Mouse (Mus musculus) C2C12 (cell line): Measurements from ENCODE around the gene Uxt. TPM values are rescaled to one million over a fixed set of nuclear protein-coding genes. Genes with fewer than 3 reads are reported as not detected.

Experiments
- H3K27me3 ChIP-seq: one replicate; pipeline ENCODE4 v1.6.1; 2011; ENCODE audit not compliant: control insufficient read depth, insufficient read depth, insufficient read length
- H3K36me3 ChIP-seq: one replicate; pipeline ENCODE4 v1.6.1; 2011; ENCODE audit not compliant: control insufficient read depth, insufficient read depth
- H3K4me3 ChIP-seq: one replicate; pipeline ENCODE4 v1.5.1; 2011; ENCODE audit warnings: mild to moderate bottlenecking, control low read depth; ENCODE audit not compliant: poor library complexity, insufficient read depth, severe bottlenecking
- H3K79me2 ChIP-seq: one replicate; pipeline ENCODE4 v1.6.1; 2011; ENCODE audit not compliant: control insufficient read depth, insufficient read depth
- H3K79me3 ChIP-seq: one replicate; pipeline ENCODE4 v1.6.1; 2011; ENCODE audit warnings: low read depth, control low read depth
- H3ac ChIP-seq: one replicate; pipeline ENCODE3; 2011; ENCODE audit warnings: low read depth; ENCODE audit not compliant: control insufficient read depth, insufficient read length
- CEBPB ChIP-seq: IDR thresholded peaks from one replicate; pipeline ENCODE4 v1.6.1; 2011; ENCODE audit warnings: low read depth, mild to moderate bottlenecking, control low read depth, moderate library complexity
- CTCF ChIP-seq: IDR thresholded peaks from one replicate; pipeline ENCODE4 v1.5.1; 2011; ENCODE audit not compliant: control insufficient read depth, insufficient read depth, insufficient read length
- FOSL1 ChIP-seq: IDR thresholded peaks from one replicate; pipeline ENCODE4 v1.8.0; 2011; ENCODE audit warnings: mild to moderate bottlenecking, low read length; ENCODE audit not compliant: poor library complexity, insufficient read depth, severe bottlenecking
- MAX ChIP-seq: IDR thresholded peaks from one replicate; pipeline ENCODE4 v1.6.1; 2011; ENCODE audit warnings: mild to moderate bottlenecking, control low read depth
- MYOD1 ChIP-seq: IDR thresholded peaks from one replicate; pipeline ENCODE4 v1.6.1; 2011; ENCODE audit warnings: low read depth; ENCODE audit not compliant: control insufficient read depth, insufficient read length
- MYOG ChIP-seq: IDR thresholded peaks from one replicate; pipeline ENCODE4 v1.6.1; 2011; ENCODE audit not compliant: control insufficient read depth, insufficient read length; ENCODE audit errors: extremely low read depth
- USF1 ChIP-seq: IDR thresholded peaks from one replicate; pipeline ENCODE4 v1.6.1; 2011; ENCODE audit warnings: low read depth, mild to moderate bottlenecking, control low read depth, moderate library complexity
- polyA plus RNA-seq: library from polyadenylated mRNA; unstranded; fragments of >200 nt; fragmentation: generic; extraction: Trizol; gene quantifications from one replicate; pipeline ENCODE4 v1.2.1, GENCODE M21; 2012; ENCODE audit warnings: missing spikeins

Gene Uxt
- polyA plus RNA-seq, 1 experiment: 46.5 TPM

DNA sequence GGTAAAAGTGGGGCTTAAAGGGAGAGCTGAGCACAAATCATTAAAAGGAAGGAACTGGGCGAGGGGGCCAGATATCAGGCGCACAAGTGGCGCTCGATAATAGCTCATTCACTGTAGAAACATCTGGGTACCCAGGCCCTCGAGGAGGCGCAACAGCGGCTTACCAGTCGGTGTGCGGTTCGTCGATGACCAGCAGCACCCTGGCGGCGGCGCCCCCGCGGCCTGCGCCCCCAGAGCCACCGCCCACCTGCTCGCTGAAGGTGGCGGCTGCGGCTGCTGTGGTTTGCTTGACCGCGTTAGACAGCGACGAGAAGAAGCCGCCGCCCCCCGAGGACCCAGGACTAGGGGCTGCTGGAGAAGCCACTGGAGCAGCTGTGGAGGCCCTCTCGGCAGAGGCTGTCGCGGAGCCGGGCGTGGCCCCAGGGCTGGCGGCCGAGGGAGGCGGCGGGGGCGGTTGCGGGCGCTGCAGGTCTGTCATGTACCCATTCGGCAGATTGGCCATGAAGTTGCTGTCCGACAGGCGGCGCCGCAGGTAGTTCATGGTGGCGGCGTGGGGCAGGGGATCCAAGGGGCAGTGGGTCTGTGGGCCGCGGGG, 41.5 kb downstream of the Uxt start:
- Histone ChIP-seq H3K36me3 (no peaks in the 10 kb centered on the region), H3K79me3 (no peaks in the 10 kb centered on the region), H3K27me3 (no peaks in the 10 kb centered on the region), H3K4me3 (peak overlapping the region; percentile 30), H3ac (peak overlapping the region; percentile 55), H3K79me2 (no peaks in the 10 kb centered on the region)
- TF ChIP-seq USF1: no peak

DNA sequence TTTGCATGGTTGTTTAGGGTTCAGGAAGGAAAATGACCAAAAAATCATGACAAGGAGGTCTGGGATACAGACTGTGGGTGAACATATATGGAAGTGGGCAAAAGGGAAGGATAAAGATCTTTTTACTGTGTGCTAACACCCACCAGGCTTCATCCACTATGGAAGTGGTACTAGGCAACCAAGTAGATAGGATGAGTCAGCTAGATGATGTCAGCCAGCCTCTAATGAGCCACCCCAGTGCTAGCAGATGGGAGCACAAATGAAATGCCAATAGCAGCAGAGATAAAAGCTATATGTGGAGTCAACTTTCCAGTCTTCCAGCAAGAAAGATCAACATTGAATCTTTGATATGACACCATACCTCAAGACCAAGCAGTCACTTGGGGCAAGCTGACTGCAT, 46.7 kb downstream of the Uxt start:
- Histone ChIP-seq H3ac (no peak overlapping the region), H3K36me3 (no peaks in the 10 kb centered on the region), H3K79me3 (no peaks in the 10 kb centered on the region), H3K79me2 (no peaks in the 10 kb centered on the region), H3K4me3 (no peak overlapping the region), H3K27me3 (no peaks in the 10 kb centered on the region)
- TF ChIP-seq MYOG (no peak), FOSL1 (peak; percentile 13)

DNA sequence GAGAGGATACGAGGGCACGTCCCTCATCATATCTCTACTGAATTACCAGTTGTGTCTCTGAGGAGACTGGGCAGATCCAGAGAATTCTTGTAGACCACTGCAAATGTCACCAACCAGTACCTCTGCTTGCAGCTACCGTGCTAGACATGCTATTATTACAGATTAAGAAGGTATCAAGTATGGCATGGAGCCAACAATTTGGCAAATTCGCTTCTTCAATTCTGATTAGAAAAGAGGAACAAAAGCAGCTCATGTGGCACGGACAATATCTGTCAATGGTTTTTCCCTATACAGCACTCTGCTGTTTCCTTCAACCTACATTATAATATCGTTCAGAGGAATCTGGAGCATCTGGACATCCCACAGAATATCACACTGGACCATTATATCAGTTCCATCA, 48.1 kb downstream of the Uxt start:
- H3K27me3 ChIP-seq: no peaks in the 10 kb centered on the region
- no peak overlapping the region for H3ac ChIP-seq
- H3K36me3 ChIP-seq: peaks cover 3% of the 10 kb centered on the region
- no peak overlapping the region for H3K4me3 ChIP-seq
- H3K79me2 ChIP-seq: no peaks in the 10 kb centered on the region
- no peaks in the 10 kb centered on the region for H3K79me3 ChIP-seq
- TF ChIP-seq USF1 (no peak), MAX (no peak), CTCF (no peak), CEBPB (no peak), MYOG (no peak), MYOD1 (no peak)

DNA sequence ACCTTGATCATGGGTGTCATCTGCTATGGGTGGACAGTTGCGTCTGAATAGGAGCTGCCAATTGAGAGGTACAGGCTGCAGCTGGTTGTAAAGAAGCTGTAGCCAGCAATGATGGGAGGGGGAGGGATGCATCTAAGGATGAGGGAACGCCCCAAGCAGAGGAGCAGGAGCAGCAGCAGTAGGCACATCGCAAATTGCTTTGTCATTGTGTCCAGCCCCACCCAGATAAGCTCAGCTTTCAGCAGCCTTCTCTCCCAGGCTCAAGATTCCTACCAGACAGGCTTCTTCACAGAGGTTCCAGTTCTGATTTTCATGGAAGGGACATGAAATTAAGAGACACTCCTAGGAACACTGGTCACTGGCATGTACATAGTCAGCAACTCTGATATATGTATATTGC, 51.7 kb downstream of the Uxt start:
- Histone ChIP-seq H3K36me3 (peaks cover 3% of the 10 kb centered on the region), H3K27me3 (no peaks in the 10 kb centered on the region), H3K4me3 (no peak overlapping the region), H3K79me3 (no peaks in the 10 kb centered on the region), H3K79me2 (no peaks in the 10 kb centered on the region), H3ac (no peak overlapping the region)
- no peak for TF ChIP-seq MYOG
- no peak for TF ChIP-seq CEBPB
- TF ChIP-seq USF1: no peak
- no peak for TF ChIP-seq MYOD1
- no peak for TF ChIP-seq MAX
- TF ChIP-seq CTCF: no peak
- TF ChIP-seq FOSL1: no peak

Other genes starting within 250 kb of the Uxt start
- gene Araf, start 164.2 kb downstream of the Uxt start, polyA plus RNA-seq: 33.2 TPM
- gene Timp1, start 91.9 kb downstream of the Uxt start, polyA plus RNA-seq: 466 TPM
- gene Syn1, start 41.0 kb downstream of the Uxt start, polyA plus RNA-seq: 6.1 TPM
- gene Cfp, start 30.5 kb downstream of the Uxt start, polyA plus RNA-seq: 1.2 TPM
- 14.4 TPM for gene Elk1, start 11.4 kb downstream of the Uxt start, polyA plus RNA-seq
- 0.47 TPM for gene Zfp182, start 100.3 kb upstream of the Uxt start, polyA plus RNA-seq
- not detected for gene Spaca5, start 106.4 kb upstream of the Uxt start, polyA plus RNA-seq
- gene Zfp300, start 127.5 kb upstream of the Uxt start, polyA plus RNA-seq: 0.22 TPM
- not detected for gene Ssxa1, start 153.8 kb upstream of the Uxt start, polyA plus RNA-seq
- gene Gm21876, start 213.6 kb upstream of the Uxt start, polyA plus RNA-seq: not detected